Mouse (Mus musculus): ENCODE results near the gene Macrod2. TPM values are rescaled to one million over a fixed set of nuclear protein-coding genes. Genes with fewer than 3 reads are reported as not detected.

Gene Macrod2
- polyA plus RNA-seq, 1 experiment, result 57.8 TPM

DNA sequence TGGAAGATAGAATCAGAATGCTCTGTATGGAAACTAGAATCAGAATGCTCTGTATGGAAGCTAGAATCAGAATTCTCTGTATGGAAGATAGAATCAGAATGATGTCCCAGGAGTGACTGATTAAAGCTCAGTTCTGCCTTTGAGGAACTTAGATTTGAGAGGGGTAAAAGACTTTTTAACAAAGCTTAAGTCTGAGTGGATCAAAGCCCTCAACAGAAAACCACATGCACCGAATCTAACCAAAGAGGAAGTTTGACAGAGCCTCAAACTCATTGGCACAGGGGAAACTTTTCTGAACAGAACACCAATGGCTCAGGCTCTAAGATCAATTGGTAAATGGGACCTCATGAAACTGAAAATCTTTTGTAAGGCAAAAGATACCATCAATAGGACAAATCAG lies 885.7 kb downstream of the Macrod2 start:
- H3K4me1 ChIP-seq, result no peaks in the 10 kb centered on the region
- TF ChIP-seq GATA1 (IDR thresholded peaks at IDR 0.05; ENCODE audit: borderline replicate concordance, low read length) (no peak), FLI1 (IDR thresholded peaks at IDR 0.05; ENCODE audit: low read length) (no peak)
- H3K4me3 ChIP-seq (replicated peaks), result no peak overlapping the region
- H3K9me3 ChIP-seq, result no peaks in the 10 kb centered on the region
- H3K36me3 ChIP-seq (replicated peaks; ENCODE audit: low read length), result no peaks in the 10 kb centered on the region
- no peaks in the 10 kb centered on the region for H3K27me3 ChIP-seq (replicated peaks)

DNA sequence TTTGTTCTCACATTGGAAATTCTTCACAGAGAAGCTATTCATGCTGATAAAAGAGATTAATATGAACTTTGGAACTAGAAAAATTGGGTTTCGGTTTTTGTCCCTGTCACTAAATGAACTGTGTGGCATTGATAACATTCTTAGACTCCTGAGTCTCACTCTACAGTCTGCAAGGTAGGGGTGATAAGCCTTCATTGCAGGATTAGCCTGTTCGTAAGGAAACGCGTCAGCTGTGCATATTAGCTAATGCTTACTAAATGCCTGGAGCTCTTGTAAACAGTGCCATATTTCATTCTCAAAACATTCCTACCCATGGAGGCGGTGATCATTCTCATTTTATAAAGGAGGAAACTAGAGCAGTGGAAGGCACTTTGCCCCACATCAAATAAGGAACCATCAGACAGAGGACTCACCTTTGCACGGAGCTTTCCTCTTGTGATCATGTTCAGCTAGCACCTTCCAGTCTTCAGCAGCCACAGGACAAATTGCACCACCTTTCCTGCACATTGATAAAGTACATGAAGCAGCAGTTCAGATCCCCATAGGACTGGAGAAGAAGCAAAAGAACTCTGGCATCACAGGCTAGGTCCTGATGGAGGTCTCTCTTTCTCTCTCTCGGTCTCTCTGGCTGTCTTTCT lies 891.1 kb downstream of the Macrod2 start:
- no peak overlapping the region for H3K4me3 ChIP-seq (replicated peaks)
- H3K9me3 ChIP-seq, result no peaks in the 10 kb centered on the region
- TF ChIP-seq FLI1 (IDR thresholded peaks at IDR 0.05; ENCODE audit: low read length), result no peak
- TF ChIP-seq GATA1 (IDR thresholded peaks at IDR 0.05; ENCODE audit: borderline replicate concordance, low read length), result no peak
- H3K4me1 ChIP-seq, result no peaks in the 10 kb centered on the region
- no peaks in the 10 kb centered on the region for H3K36me3 ChIP-seq (replicated peaks; ENCODE audit: low read length)
- no peaks in the 10 kb centered on the region for H3K27me3 ChIP-seq (replicated peaks)

DNA sequence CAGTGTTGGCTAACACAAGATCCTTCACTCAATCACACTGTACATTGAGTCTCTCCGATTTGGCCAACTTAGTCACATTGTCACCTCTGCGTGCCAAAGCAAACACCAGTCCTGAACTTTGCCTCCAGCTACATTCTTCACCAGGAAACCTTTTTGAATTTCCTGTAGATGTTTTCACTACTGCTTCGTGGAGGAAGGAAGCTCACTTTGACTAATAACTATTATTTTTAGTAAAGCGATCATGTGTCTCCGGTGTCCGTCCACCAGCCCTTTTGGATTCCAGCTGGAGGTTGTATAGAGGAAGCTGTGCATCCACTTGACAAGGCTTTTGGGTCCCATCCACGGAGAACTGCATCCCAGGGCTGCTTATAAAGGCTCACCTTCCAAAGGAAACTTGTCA lies 893.4 kb downstream of the Macrod2 start:
- Histone ChIP-seq H3K4me3 (replicated peaks) (no peak overlapping the region), H3K27me3 (replicated peaks) (no peaks in the 10 kb centered on the region), H3K36me3 (replicated peaks; ENCODE audit: low read length) (no peaks in the 10 kb centered on the region), H3K4me1 (no peaks in the 10 kb centered on the region), H3K9me3 (no peaks in the 10 kb centered on the region)
- TF ChIP-seq FLI1 (IDR thresholded peaks at IDR 0.05; ENCODE audit: low read length) (no peak), GATA1 (IDR thresholded peaks at IDR 0.05; ENCODE audit: borderline replicate concordance, low read length) (no peak)

DNA sequence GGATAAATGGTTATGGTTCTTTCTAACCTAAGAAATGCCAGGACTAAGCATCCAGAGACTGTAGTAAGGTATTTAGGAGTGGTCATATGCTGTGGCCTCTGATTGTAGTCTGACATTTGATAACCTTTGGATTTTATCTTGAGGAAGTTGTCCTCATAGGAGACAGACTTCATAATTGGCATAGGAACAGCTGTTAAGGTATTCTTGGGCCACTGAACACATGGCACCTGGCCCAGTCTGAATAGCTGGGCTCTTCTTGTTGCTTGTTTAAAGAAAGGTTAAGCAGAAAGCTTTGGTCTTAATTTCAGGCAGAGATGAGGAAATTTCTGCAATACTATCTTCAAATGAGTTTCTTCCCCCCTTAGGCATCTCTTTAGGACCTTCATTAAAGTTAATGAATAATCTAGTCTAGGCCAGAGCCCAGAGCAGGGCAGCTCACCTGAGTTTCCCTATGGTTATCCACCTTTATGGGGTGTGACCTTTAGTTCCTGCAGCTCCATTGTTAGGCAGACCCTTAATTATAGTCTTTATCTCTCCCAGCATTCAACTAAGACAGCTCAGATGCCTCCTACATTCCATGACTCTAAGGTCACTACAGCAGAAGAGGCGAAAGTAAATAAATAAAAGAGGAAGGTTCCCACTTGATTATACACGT lies 894.1 kb downstream of the Macrod2 start:
- no peaks in the 10 kb centered on the region for H3K9me3 ChIP-seq
- TF ChIP-seq GATA1 (IDR thresholded peaks at IDR 0.05; ENCODE audit: borderline replicate concordance, low read length), result no peak
- H3K4me3 ChIP-seq (replicated peaks), result no peak overlapping the region

DNA sequence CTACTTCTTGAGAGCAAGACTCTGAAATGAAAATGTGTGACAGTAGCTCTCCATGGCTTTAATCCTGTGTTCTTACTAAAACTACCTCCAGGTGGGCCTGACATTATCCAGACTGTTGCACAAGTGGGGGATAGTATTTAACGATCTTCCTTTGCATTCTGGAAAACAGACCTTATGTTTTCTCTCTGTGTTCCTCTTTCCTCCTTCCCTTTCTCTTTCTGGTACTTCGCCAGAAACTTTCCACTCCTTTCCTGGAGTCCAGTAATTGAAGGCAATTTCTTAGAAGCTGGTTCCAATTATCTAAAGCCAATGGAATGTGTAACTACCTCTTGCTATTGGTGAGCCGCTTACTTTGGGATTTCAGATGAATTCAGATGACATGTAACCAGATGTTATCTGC lies 897.7 kb downstream of the Macrod2 start:
- Histone ChIP-seq H3K36me3 (replicated peaks; ENCODE audit: low read length) (no peaks in the 10 kb centered on the region), H3K4me3 (replicated peaks) (no peak overlapping the region), H3K27me3 (replicated peaks) (no peaks in the 10 kb centered on the region), H3K9me3 (no peaks in the 10 kb centered on the region), H3K4me1 (no peaks in the 10 kb centered on the region)
- TF ChIP-seq FLI1 (IDR thresholded peaks at IDR 0.05; ENCODE audit: low read length), result no peak

More for the DNA sequence above, 894.1 kb downstream of the Macrod2 start:
- Histone ChIP-seq H3K4me1 (no peaks in the 10 kb centered on the region), H3K36me3 (replicated peaks; ENCODE audit: low read length) (no peaks in the 10 kb centered on the region), H3K27me3 (replicated peaks) (no peaks in the 10 kb centered on the region)

DNA sequence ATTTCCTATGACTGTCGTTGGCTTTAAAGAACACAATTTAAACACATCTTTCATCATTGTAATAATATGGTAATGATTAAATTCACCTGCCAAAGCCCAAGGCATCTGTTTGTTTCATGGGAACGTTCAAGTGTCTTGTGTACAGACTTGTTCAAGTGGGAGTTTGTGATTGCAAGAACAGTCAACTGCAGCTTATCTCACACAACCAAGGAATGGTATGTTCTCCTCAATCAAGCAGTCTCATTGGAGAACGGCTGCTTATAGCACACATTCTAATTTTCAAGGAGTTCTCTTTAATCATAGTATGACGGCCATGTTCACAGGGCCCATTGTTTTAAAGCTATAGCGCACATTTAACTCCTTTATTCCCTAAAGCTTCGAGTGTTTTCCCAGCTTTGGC lies 904.1 kb downstream of the Macrod2 start:
- Histone ChIP-seq H3K36me3 (replicated peaks; ENCODE audit: low read length) (no peaks in the 10 kb centered on the region), H3K27me3 (replicated peaks) (no peaks in the 10 kb centered on the region), H3K4me1 (no peaks in the 10 kb centered on the region), H3K4me3 (replicated peaks) (no peak overlapping the region), H3K9me3 (0 out of 2 replicates have a peak, but pooled peaks cover 4% of the 10 kb centered on the region)
- TF ChIP-seq GATA1 (IDR thresholded peaks at IDR 0.05; ENCODE audit: borderline replicate concordance, low read length), result no peak
- TF ChIP-seq FLI1 (IDR thresholded peaks at IDR 0.05; ENCODE audit: low read length), result no peak

DNA sequence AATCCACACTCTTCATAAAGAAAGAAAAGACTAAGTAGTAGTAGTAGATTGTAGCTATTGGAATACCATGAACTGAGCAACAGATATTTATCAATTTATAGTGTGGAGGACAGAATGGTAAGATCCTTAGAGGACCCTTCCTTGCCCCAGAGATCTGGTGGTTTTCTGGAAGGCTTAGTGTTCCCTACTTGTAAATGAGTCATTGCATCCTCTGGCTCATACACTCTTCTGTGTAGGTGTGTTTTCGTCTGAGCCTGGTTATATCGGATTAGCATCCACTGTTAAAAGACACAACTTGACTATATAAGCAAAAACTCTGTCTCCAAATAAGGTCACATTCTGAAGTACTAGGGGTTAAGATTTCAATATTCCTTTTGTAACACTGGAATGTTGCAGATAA lies 905.9 kb downstream of the Macrod2 start:
- Histone ChIP-seq H3K4me1 (no peaks in the 10 kb centered on the region), H3K36me3 (replicated peaks; ENCODE audit: low read length) (no peaks in the 10 kb centered on the region), H3K9me3 (0 out of 2 replicates have a peak, but pooled peaks cover 4% of the 10 kb centered on the region), H3K4me3 (replicated peaks) (no peak overlapping the region), H3K27me3 (replicated peaks) (no peaks in the 10 kb centered on the region)
- no peak for TF ChIP-seq FLI1 (IDR thresholded peaks at IDR 0.05; ENCODE audit: low read length)
- no peak for TF ChIP-seq GATA1 (IDR thresholded peaks at IDR 0.05; ENCODE audit: borderline replicate concordance, low read length)

DNA sequence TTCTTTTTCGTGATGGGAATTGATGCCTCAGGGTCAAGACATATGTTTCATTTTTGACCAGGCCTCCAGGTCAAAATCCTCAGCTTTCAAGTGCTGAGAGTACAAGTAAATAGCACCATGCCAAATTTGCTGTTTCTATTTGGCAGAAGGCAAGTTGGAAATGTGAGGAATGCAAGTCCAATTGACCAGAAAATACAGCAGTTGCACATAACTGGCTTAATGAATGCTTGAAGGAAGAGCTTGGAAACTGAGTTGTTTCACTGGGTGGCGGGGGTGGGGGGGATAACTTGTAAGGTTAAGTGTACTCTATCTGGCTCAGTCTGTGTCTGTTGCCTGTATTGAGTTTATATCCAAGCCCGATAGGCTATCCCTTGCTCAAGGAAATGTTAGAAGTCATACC lies 913.3 kb downstream of the Macrod2 start:
- no peaks in the 10 kb centered on the region for H3K4me1 ChIP-seq
- no peaks in the 10 kb centered on the region for H3K27me3 ChIP-seq (replicated peaks)
- H3K4me3 ChIP-seq (replicated peaks), result no peak overlapping the region
- no peak for TF ChIP-seq FLI1 (IDR thresholded peaks at IDR 0.05; ENCODE audit: low read length)
- no peak for TF ChIP-seq GATA1 (IDR thresholded peaks at IDR 0.05; ENCODE audit: borderline replicate concordance, low read length)
- no peaks in the 10 kb centered on the region for H3K36me3 ChIP-seq (replicated peaks; ENCODE audit: low read length)
- H3K9me3 ChIP-seq, result peaks cover 11% of the 10 kb centered on the region

DNA sequence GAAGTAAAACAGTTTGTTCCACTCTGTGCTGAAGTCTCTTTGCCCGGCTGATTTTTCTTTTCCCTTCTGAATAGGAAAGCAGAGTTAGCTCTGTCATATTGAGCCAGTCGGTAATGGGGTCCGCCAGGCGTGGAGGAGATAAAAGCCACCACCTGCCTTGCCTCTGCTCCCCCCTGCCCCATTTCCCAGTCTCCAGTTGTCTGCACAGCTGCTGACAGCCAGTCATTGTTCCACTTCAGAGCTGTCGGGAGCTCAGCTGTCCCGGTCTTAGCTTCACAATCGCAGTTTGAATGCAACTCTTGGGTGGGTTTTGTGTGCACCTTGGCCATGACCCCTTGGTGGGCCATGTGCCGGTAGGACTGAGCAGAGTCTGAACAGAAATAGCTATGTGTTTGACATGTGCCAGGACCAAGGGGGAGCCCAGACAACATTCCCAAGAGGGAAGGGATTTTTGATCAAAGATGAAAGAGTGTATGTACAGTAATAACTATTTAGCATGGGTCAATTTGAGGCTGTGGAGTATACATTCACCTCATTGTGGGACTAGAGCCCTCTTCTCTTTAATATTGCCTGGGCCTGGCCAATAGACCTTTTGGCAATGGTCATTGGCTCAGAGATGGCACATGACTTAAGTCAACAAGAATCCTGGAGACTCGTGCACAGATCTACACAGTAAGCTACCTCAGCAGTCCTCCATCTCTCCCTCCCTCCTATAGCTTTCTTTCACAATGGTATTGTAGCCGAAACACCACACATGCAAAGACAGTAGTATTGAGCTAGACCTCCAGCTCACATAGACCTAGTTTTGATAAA lies 917.2 kb downstream of the Macrod2 start:
- no peaks in the 10 kb centered on the region for H3K36me3 ChIP-seq (replicated peaks; ENCODE audit: low read length)
- H3K27me3 ChIP-seq (replicated peaks), result no peaks in the 10 kb centered on the region
- H3K9me3 ChIP-seq, result peaks cover 12% of the 10 kb centered on the region
- TF ChIP-seq GATA1 (IDR thresholded peaks at IDR 0.05; ENCODE audit: borderline replicate concordance, low read length) (no peak), FLI1 (IDR thresholded peaks at IDR 0.05; ENCODE audit: low read length) (no peak)
- no peaks in the 10 kb centered on the region for H3K4me1 ChIP-seq
- no peak overlapping the region for H3K4me3 ChIP-seq (replicated peaks)

DNA sequence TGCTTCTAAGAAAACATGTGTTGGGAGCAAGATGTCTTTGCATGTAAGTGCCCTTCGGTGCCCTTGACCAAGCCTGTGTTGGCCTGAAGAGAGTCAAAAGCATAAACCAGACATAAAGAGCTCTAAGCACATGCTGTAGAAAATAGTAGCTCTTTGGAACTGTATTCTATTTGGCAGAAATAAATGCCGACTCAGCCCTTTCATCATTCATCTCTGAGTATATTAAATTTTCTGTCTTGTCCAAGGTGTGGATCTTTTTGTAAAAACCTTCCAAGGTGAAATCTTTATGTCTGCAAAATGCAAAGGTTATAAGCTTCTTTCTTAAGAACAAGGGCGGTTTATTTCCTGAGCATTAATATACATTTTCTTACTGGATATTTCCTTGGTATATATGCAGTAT lies 920.2 kb downstream of the Macrod2 start:
- Histone ChIP-seq H3K9me3 (peaks cover 12% of the 10 kb centered on the region), H3K27me3 (replicated peaks) (no peaks in the 10 kb centered on the region), H3K4me3 (replicated peaks) (no peak overlapping the region), H3K36me3 (replicated peaks; ENCODE audit: low read length) (no peaks in the 10 kb centered on the region), H3K4me1 (no peaks in the 10 kb centered on the region)
- no peak for TF ChIP-seq FLI1 (IDR thresholded peaks at IDR 0.05; ENCODE audit: low read length)
- TF ChIP-seq GATA1 (IDR thresholded peaks at IDR 0.05; ENCODE audit: borderline replicate concordance, low read length), result no peak

Data from megakaryocyte, embryonic 14.5 days (primary cell).